Mouse (Mus musculus): ENCODE data around the gene Rbm25. TPM values are rescaled to one million over a fixed set of nuclear protein-coding genes. Genes with fewer than 3 reads are reported as not detected.

Gene Rbm25
- polyA plus RNA-seq, 1 experiment from 2014 or later = 279 TPM

DNA sequence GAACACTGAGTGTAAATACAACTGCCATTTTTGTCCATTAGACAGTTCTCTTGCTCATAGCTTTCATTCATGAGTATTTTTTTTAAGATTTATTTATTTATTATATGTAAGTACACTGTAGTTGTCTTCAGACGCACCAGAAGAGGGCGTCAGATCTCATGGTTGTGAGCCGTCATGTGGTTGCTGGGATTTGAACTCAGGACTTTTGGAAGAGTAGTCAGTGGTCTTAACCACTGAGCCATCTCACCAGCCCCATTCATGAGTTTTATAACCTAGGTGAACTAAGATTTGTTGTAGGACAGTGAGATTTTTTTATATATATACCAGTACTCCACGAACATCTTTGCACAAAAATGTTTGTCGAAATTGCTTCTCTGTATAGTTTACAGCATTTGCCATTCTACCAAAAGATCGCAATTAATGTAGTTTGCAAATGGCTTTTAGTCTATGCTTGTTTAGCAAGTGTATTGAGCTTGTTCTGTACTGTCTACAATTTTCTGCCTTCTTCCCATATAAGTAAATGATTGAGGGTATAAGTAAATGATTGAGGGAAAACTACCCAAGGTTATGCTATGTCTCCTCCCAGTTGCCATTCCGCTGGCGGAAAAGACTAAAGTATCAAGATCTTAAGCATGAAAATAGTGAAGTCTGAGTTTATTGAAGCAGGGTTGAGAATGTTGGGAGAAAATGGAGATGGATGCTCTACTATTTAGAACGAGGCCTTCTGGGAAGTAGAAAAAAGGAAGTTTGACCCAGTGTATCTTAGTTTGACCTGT is 55.7 kb downstream of the Rbm25 start:
- Histone ChIP-seq H3K9me3 (ENCODE audit: control insufficient read depth, low read length) (no peaks in the 10 kb centered on the region), H3K4me3 (ENCODE audit: low read depth, low read length) (no peak overlapping the region), H3K4me1 (ENCODE audit: control insufficient read depth, insufficient read depth, low read length) (peaks cover 4% of the 10 kb centered on the region), H3K4me2 (ENCODE audit: low read depth, severe bottlenecking) (no peak overlapping the region), H3K36me3 (ENCODE audit: control insufficient read depth, insufficient read depth, low read length) (peaks cover 3% of the 10 kb centered on the region), H3K27me3 (ENCODE audit: control insufficient read depth, insufficient read depth, low read length) (no peaks in the 10 kb centered on the region), H3K27ac (replicated peaks; ENCODE audit: low read depth, low read length) (no peak overlapping the region), H3K9ac (ENCODE audit: low read length) (no peak overlapping the region)
- ATAC-seq (ENCODE audit: insufficient number of reproducible peaks, low FRiP score, low TSS enrichment, low read depth) (no peak), DNase-seq (ENCODE audit: low spot score) (no peak)
- WGBS = 92% methylated on average over 9 of the region's 9 CpGs

DNA sequence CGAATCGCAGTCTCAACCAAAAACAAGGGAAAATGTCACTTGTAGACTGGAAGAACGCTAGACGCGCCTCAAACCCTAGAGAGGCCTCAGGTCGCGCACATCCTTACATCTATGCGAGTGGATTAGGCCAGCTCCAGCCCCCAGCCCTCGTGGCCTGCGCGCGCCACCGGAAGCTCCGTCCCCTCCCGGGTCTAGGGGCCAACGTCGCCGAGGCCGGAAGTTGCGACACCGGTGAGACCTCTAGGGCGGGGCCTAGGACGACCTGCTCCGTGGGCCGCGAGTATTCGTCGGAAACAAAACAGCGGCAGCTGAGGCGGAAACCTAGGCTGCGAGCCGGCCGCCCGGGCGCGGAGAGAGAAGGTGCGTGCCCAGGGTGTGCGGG is 56.9 kb downstream of the Rbm25 start, which contains the start of gene Psen1:
TSS of gene Psen1 (plus strand) at position 219 of the 382 bp plus-strand sequence.
- H3K27ac ChIP-seq (replicated peaks; ENCODE audit: low read depth, low read length) = peak within 1 kb of the TSS; percentile 74; the same call in 1 of the 2 replicates
- H3K36me3 ChIP-seq (ENCODE audit: control insufficient read depth, insufficient read depth, low read length) = no peaks in the 10 kb centered on the region; the same call in 1 of the 2 replicates
- no peaks in the 10 kb centered on the region for H3K27me3 ChIP-seq (ENCODE audit: control insufficient read depth, insufficient read depth, low read length)
- ATAC-seq (ENCODE audit: insufficient number of reproducible peaks, low FRiP score, low TSS enrichment, low read depth) (peak; percentile 97), DNase-seq (ENCODE audit: low spot score) (peak; percentile 97)
- WGBS = 0% methylated on average over 38 of the region's 38 CpGs
- no peaks in the 10 kb centered on the region for H3K9me3 ChIP-seq (ENCODE audit: control insufficient read depth, low read length)
- H3K4me1 ChIP-seq (ENCODE audit: control insufficient read depth, insufficient read depth, low read length) = peaks cover 4% of the 10 kb centered on the region
- H3K4me3 ChIP-seq (ENCODE audit: low read depth, low read length) = peak within 1 kb of the TSS; percentile 61
- H3K9ac ChIP-seq (ENCODE audit: low read length) = peak within 1 kb of the TSS; percentile 67
- H3K4me2 ChIP-seq (ENCODE audit: low read depth, severe bottlenecking) = peak within 1 kb of the TSS; percentile 69

DNA sequence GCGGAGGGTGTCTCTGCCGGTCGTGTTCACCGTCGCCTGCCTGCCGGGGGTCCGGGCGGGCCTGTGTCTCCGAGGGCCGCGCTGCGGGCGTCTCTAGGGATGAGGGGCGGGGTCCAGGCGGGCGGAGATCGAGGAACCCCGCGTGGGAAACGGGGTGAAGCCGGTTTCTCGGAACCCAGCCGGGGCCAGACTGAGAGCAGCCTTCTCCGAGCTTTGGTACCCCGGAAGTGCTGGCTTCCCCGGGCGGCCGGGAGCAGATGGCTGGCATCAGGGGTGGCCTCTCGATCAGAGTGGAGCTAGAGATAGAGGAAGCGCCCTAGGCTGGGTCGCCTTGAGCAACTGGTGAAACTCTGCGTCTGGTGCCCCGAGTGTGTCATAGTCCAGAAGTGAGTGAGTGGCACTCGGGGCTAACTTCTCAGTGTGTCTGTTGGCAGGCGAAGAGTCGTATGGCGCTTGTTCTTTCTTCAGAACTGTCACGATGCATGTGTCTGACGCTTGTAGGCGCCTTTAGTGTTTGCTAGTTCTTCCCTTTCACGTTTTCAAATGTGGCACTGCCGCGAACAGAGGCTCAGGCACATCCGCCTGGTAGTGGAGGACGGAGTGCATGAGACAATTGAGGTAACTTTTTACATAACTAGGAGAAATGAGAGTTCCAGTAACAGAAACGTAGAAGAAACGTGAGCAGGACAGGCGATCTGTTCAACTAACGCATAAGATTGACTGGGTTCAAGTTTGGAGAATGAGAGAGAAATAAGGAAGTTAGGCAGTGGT is 57.5 kb downstream of the Rbm25 start:
- Histone ChIP-seq H3K27me3 (ENCODE audit: control insufficient read depth, insufficient read depth, low read length) (no peaks in the 10 kb centered on the region), H3K27ac (replicated peaks; ENCODE audit: low read depth, low read length) (peak overlapping the region; percentile 74; the same call in 1 of the 2 replicates), H3K4me1 (ENCODE audit: control insufficient read depth, insufficient read depth, low read length) (peaks cover 4% of the 10 kb centered on the region), H3K36me3 (ENCODE audit: control insufficient read depth, insufficient read depth, low read length) (no peaks in the 10 kb centered on the region; the same call in 1 of the 2 replicates), H3K9ac (ENCODE audit: low read length) (peak overlapping the region; percentile 67), H3K4me2 (ENCODE audit: low read depth, severe bottlenecking) (peak overlapping the region; percentile 69), H3K9me3 (ENCODE audit: control insufficient read depth, low read length) (no peaks in the 10 kb centered on the region), H3K4me3 (ENCODE audit: low read depth, low read length) (peak overlapping the region; percentile 61)
- 1% methylated on average over 49 of the region's 49 CpGs for WGBS
- DNase-seq (ENCODE audit: low spot score) = no peak
- peak; percentile 85 for ATAC-seq (ENCODE audit: insufficient number of reproducible peaks, low FRiP score, low TSS enrichment, low read depth)

DNA sequence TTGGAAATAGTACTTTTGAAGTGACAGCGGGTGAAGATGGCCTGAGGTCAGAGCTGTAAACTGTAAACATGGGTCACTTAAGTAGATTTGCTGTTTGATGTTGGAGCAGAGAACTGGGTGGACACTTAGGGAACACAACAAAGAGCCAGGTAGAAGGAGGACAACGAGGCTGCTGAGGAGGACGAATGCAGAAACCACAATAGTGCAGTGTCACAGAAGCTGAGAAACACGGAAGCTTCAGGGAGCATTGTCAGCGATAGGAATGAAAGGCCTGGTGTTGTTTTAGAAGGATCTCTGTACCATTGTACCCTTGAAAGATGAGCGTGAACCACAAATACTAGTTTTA is 58.0 kb downstream of the Rbm25 start:
- no peak for ATAC-seq (ENCODE audit: insufficient number of reproducible peaks, low FRiP score, low TSS enrichment, low read depth)
- 33% methylated on average over 6 of the region's 6 CpGs for WGBS

DNA sequence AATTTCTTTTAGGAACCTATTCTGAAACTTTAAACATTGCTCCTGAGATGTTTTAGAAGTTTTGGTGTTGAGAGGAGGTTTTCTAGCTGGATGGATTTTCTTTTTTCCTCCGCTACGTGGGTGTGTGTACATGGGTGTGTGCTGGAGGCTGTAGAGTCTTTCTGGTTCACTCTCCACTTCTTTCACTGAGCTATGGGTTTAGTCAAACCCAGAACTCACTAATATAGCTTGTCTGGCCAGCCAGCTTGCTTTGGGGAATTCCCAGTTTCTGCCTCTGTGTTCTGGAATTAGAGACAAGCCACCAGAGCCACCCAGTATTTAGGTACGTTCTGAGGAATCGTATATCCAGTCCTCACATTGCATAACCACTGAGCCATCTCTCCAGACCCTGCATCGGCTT is 63.0 kb downstream of the Rbm25 start:
- ATAC-seq (ENCODE audit: insufficient number of reproducible peaks, low FRiP score, low TSS enrichment, low read depth) (no peak), DNase-seq (ENCODE audit: low spot score) (no peak)
- Histone ChIP-seq H3K9me3 (ENCODE audit: control insufficient read depth, low read length) (no peaks in the 10 kb centered on the region), H3K4me2 (ENCODE audit: low read depth, severe bottlenecking) (no peak overlapping the region), H3K4me1 (ENCODE audit: control insufficient read depth, insufficient read depth, low read length) (peaks cover 2% of the 10 kb centered on the region), H3K27me3 (ENCODE audit: control insufficient read depth, insufficient read depth, low read length) (no peaks in the 10 kb centered on the region), H3K36me3 (ENCODE audit: control insufficient read depth, insufficient read depth, low read length) (no peaks in the 10 kb centered on the region), H3K4me3 (ENCODE audit: low read depth, low read length) (no peak overlapping the region), H3K27ac (replicated peaks; ENCODE audit: low read depth, low read length) (no peak overlapping the region), H3K9ac (ENCODE audit: low read length) (no peak overlapping the region)
- 92% methylated on average over 5 of the region's 5 CpGs for WGBS

More for the DNA sequence above, 58.0 kb downstream of the Rbm25 start:
- Histone ChIP-seq H3K27me3 (ENCODE audit: control insufficient read depth, insufficient read depth, low read length) (no peaks in the 10 kb centered on the region), H3K4me3 (ENCODE audit: low read depth, low read length) (peak overlapping the region; percentile 61), H3K4me1 (ENCODE audit: control insufficient read depth, insufficient read depth, low read length) (peaks cover 4% of the 10 kb centered on the region), H3K9ac (ENCODE audit: low read length) (peak overlapping the region; percentile 67), H3K9me3 (ENCODE audit: control insufficient read depth, low read length) (no peaks in the 10 kb centered on the region), H3K4me2 (ENCODE audit: low read depth, severe bottlenecking) (peak overlapping the region; percentile 69), H3K36me3 (ENCODE audit: control insufficient read depth, insufficient read depth, low read length) (no peaks in the 10 kb centered on the region; the same call in 1 of the 2 replicates), H3K27ac (replicated peaks; ENCODE audit: low read depth, low read length) (no peak overlapping the region)
- DNase-seq (ENCODE audit: low spot score) = no peak

DNA sequence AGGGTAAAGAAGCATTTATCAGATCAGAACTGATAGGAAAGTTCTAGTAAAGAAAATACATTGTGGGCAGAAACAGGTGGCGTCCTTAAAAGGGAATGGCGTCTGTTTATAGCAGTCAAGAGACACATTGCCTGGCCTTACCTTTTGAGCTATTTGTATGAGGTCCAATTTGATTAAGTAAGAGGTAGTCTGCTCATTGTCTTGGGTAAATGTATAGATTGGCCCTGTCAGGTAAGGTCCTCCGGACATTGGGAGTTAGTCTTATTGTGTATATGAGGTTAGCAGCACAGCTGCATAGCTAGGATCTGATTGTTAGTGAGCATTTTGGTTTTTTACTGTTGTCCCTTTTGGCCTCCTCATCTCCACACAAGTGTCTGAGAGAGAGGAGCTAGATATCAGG is 63.6 kb downstream of the Rbm25 start:
- H3K4me2 ChIP-seq (ENCODE audit: low read depth, severe bottlenecking) = no peak overlapping the region
- H3K4me3 ChIP-seq (ENCODE audit: low read depth, low read length) = no peak overlapping the region
- DNase-seq (ENCODE audit: low spot score) = no peak
- no peaks in the 10 kb centered on the region; the same call in 1 of the 2 replicates for H3K4me1 ChIP-seq (ENCODE audit: control insufficient read depth, insufficient read depth, low read length)
- H3K27ac ChIP-seq (replicated peaks; ENCODE audit: low read depth, low read length) = no peak overlapping the region
- no peaks in the 10 kb centered on the region for H3K9me3 ChIP-seq (ENCODE audit: control insufficient read depth, low read length)
- no peak for ATAC-seq (ENCODE audit: insufficient number of reproducible peaks, low FRiP score, low TSS enrichment, low read depth)
- no peaks in the 10 kb centered on the region for H3K27me3 ChIP-seq (ENCODE audit: control insufficient read depth, insufficient read depth, low read length)
- H3K36me3 ChIP-seq (ENCODE audit: control insufficient read depth, insufficient read depth, low read length) = no peaks in the 10 kb centered on the region
- no peak overlapping the region for H3K9ac ChIP-seq (ENCODE audit: low read length)
- WGBS = 87% methylated on average over 3 of the region's 3 CpGs

GRCm38 (mm10) chr12:83698637-83699036 is 67.6 kb downstream of the Rbm25 start:
- Histone ChIP-seq H3K4me2 (ENCODE audit: low read depth, severe bottlenecking) (no peak overlapping the region), H3K4me1 (ENCODE audit: control insufficient read depth, insufficient read depth, low read length) (no peaks in the 10 kb centered on the region), H3K4me3 (ENCODE audit: low read depth, low read length) (no peak overlapping the region), H3K9me3 (ENCODE audit: control insufficient read depth, low read length) (no peaks in the 10 kb centered on the region), H3K27ac (replicated peaks; ENCODE audit: low read depth, low read length) (no peak overlapping the region), H3K27me3 (ENCODE audit: control insufficient read depth, insufficient read depth, low read length) (no peaks in the 10 kb centered on the region), H3K9ac (ENCODE audit: low read length) (no peak overlapping the region), H3K36me3 (ENCODE audit: control insufficient read depth, insufficient read depth, low read length) (no peaks in the 10 kb centered on the region)
- WGBS = 82% methylated on average over 4 of the region's 4 CpGs
- DNase-seq (ENCODE audit: low spot score) (no peak), ATAC-seq (ENCODE audit: insufficient number of reproducible peaks, low FRiP score, low TSS enrichment, low read depth) (no peak)

DNA sequence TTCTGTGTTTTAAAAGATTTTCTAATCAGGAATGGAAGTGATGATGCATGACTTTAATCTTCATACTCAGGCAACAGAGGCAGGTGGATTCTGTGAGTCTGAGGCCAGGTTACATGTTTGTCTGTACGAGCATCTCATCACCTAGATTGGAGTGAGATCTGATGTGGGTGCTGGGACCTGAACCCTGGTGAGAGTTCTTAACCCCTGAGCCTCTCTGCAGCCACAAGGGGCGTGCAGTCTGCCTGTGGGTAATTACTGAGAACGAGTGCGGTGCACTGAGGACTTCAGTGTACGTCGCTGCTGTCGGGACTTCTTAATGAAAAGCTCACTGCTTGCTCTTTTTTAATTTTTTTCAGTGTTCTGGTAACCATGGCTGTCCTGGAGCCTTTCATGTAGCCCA is 70.6 kb downstream of the Rbm25 start:
- WGBS = 89% methylated on average over 7 of the region's 7 CpGs
- ATAC-seq (ENCODE audit: insufficient number of reproducible peaks, low FRiP score, low TSS enrichment, low read depth) (no peak), DNase-seq (ENCODE audit: low spot score) (no peak)

More for the DNA sequence above, 70.6 kb downstream of the Rbm25 start:
- H3K9me3 ChIP-seq (ENCODE audit: control insufficient read depth, low read length) = no peaks in the 10 kb centered on the region
- H3K4me3 ChIP-seq (ENCODE audit: low read depth, low read length) = no peak overlapping the region
- no peak overlapping the region for H3K9ac ChIP-seq (ENCODE audit: low read length)
- no peak overlapping the region for H3K27ac ChIP-seq (replicated peaks; ENCODE audit: low read depth, low read length)
- no peaks in the 10 kb centered on the region for H3K36me3 ChIP-seq (ENCODE audit: control insufficient read depth, insufficient read depth, low read length)
- H3K4me2 ChIP-seq (ENCODE audit: low read depth, severe bottlenecking) = no peak overlapping the region
- H3K27me3 ChIP-seq (ENCODE audit: control insufficient read depth, insufficient read depth, low read length) = no peaks in the 10 kb centered on the region
- no peaks in the 10 kb centered on the region for H3K4me1 ChIP-seq (ENCODE audit: control insufficient read depth, insufficient read depth, low read length)

Data from limb, embryonic 11.5 days (tissue).